Mouse (Mus musculus): ENCODE measurements around the gene Rfxank.

The Rfxank gene

DNA sequence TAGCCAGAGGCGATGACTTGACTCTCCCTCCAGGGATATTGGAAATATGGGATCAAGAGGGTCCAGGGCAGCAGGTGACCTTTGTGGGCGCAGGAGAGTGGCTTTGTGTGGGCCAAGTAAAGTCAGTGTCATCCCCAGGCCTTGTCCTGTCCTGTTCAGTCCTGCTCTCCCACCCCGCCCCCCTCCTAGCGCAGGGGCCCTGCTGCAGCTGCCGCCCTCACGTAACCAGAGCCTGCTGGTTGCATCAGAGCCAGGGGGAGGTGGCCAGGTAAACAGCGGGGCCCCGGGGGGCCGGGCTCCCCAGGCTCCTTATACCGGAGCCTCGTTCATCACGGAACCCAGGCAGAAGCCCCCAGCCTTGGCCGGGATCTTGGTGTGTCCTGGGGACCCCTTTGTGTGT, 11.2 kb upstream of the Rfxank start:
- no peak for DNase-seq (ENCODE audit: low spot score in 2 of 2)

GRCm38 (mm10) chr8:70147678-70148607, 9.0 kb upstream of the Rfxank start:
- DNase-seq (ENCODE audit: low spot score in 2 of 2): no peak

- no peak for DNase-seq (ENCODE audit: low spot score in 2 of 2)
These were observed 1.0 kb upstream of the Rfxank start for GRCm38 (mm10) chr8:70139981-70140380.

DNA sequence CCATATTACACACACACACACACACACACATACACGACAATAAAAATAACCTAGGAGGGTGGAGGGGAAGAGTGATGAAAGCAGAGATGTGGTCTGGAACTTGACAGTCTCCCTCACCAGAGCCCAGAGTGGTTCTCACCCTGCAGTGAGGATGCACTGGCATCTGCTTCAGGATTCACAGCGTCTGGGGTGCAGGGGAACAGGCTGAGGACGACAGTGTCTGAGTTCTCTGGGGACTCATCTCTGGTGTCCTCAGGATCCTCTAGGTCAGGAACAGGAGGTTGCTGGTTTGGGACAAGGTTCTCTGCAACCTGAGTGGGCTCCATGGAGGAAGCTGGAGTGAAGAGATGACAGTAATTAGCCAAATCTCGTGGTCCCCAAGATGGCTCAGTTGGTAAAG, 1.1 kb downstream of the Rfxank start:
- DNase-seq (ENCODE audit: low spot score in 2 of 2): no peak

GRCm38 (mm10) chr8:70136591-70136990, 2.4 kb downstream of the Rfxank start:
- no peak for DNase-seq (ENCODE audit: low spot score in 2 of 2)

DNA sequence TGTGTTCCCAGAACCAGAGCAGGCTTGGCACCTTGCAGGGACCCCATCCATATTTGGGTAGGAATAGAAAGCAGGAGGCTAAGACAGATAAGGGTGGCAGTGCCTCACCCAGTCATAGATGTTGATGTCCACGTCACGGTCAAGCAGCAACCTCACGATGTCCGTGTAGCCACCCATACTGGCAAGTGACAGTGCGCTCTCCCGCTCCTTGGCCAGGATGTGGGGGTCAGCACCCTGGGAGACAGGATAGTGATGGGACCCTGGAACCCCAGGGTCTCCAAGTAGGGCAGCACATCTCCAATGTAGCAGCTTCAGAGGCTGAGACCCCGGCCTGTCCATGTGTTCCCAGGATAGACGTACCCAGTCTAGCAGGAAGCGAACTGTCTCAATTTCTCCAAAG, 4.0 kb downstream of the Rfxank start:
- DNase-seq (ENCODE audit: low spot score in 2 of 2): no peak

GRCm38 (mm10) chr8:70134086-70134485, 4.9 kb downstream of the Rfxank start:
- DNase-seq (ENCODE audit: low spot score in 2 of 2): no peak

DNA sequence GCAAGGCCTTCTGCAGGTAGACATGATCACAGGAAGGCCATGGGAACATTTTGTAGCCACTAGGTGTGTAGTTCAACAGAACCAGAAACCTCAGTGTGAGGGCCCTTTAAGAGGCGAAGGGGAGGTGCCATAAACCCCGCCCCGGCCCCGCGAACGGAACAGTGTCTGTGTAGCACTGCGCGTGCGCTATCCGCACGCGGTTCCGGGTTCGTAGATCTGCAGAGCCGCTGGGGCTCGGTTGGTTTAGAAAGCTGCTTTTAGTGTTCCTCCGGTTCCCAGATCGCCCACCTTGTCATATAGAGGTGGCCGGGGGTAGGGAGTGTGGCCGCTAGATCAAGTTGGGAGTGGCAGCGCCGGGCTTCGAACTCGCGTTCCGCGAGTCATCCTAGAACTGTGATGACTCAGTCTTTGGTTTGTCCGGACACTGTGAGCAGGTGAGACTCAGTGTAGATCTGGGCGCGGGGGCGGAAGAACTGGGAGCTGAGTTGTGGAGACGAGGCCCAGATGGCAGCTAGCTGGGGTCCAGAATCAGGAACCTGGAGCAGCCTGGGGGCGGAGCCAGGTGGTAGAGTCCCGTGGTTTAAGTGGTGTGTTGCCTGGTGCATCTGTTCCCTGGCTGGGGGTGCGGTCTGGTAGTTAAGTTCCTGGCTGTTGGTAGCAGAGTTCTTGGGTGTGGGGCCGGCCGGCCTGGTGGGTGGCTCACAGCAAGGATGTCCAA, 7.6 kb downstream of the Rfxank start, which contains the start of gene Nr2c2ap:
Gene Nr2c2ap (plus strand): TSS at position 168 of the 718 bp plus-strand sequence.
- DNase-seq (ENCODE audit: low spot score in 2 of 2): peak; percentile 71 to 85

DNA sequence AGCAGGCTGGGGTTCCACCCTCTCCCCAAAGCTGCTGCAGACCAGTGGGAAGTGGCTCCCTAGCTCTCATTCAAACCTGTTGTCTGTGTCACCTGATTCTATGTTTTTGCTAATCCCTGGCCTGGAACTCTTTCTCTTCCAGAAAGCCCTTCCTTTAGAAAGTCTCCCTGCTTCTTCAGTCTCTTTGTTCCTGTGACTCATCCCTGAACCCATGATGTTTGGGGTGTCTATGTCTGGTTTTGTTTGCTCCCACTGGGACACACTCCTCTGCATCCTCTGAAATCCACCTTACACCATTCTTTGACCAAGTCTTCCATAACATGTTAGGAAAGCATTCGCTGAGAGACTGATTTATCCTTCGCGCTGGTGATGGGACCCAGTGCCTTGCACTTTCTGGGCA, 8.9 kb downstream of the Rfxank start:
- DNase-seq (ENCODE audit: low spot score in 2 of 2): no peak

DNA sequence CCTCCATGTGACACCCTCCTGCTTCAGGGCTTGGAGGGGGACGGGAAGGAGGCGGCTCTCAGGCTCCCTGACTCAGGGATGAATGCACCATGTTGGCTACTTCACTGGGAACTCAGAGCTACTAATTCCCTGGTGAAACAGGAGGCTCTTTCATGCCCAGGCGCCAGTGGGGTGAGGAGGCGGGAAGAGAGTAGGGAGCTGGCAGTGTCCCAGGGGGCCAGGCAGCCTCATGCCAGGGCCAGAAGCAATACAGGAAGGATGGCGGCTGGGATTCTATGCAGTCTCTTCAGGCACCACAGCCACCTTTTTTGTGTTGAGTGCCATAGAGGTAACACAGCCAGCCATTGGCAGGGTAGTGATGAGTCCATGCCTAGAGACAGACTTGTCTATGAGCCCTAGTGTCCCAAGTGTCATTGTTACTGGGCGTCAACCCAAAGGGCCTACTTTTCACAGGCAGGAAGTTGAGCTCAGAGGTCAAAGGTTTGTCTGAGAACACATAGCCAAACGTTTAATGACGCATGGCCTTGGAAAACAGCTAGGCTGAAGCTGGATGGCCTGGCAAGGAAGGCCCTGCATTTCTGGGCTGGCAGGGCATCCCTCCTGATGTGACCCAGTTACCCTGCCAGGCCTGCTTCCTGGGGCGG, 9.5 kb downstream of the Rfxank start:
- peak in 1 of 2 experiments; percentile 29 for DNase-seq (ENCODE audit: low spot score in 2 of 2)

GRCm38 (mm10) chr8:70128435-70128834, 10.5 kb downstream of the Rfxank start:
- peak in 1 of 2 experiments; percentile 47 for DNase-seq (ENCODE audit: low spot score in 2 of 2)

DNA sequence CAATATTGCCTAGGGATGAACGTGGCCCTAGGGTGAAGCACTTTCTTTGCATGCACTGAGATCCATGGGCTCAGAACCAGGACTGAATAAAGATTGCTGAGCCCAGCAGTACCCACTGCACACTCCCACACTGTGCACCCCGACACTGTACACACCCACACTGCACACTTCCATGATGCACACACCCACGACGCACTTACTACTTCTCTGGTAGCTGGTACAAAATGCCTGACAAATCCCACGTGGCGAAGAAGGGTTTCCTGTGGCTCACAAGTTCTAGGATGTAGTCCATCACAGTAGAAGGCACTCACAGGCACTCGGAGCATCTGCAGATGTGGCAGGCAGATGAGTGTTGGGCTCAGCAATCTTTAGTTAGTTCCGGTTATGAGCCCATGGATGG, 14.0 kb downstream of the Rfxank start:
- no peak for DNase-seq (ENCODE audit: low spot score in 2 of 2)

DNA sequence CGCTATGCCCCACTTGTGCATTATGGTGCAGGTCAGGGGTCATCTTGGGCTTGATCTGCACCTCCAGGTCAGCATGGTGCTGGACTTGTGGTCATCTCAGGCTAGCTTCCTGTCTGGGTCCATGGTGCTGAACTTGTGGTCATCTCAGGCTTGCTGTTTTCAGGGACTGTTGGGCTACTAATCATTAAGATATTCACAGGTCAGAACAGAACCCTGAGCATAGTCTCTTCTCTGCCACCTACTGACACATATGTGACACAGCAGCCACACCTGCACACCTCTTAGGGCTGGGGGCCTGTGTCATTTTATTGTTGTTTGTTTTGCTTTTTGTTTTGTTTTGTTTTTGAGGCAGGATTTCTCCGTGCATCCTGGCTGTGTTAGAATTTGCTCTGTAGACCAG, 16.1 kb downstream of the Rfxank start:
- DNase-seq (ENCODE audit: low spot score in 2 of 2): no peak

DNA sequence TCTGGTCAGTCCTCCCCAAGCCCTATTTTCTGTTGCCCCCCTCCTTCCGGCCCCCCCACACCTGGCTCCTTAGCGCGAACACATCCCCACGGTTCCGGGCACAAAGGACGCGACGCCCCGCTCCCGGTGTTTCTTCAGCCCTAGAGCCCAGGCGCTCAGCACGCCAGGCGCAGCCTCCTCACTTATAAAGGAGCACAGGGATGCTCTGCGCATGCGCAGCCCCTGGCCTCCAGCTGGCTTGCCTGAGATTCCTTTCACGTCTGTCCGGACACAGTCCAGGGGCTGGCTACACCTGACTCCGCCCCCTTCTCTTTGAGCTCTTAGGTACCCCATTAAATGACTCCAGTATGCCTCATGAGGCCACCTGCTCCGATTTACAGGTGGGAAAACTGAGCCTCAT, 18.3 kb downstream of the Rfxank start, which contains the start of gene Ncan:
Gene Ncan (minus strand): TSS at position 207 of the 400 bp plus-strand sequence.
- no peak for DNase-seq (ENCODE audit: low spot score in 2 of 2)

GRCm38 (mm10) chr8:70118726-70119700, 19.9 kb downstream of the Rfxank start:
- no peak for DNase-seq (ENCODE audit: low spot score in 2 of 2)

DNA sequence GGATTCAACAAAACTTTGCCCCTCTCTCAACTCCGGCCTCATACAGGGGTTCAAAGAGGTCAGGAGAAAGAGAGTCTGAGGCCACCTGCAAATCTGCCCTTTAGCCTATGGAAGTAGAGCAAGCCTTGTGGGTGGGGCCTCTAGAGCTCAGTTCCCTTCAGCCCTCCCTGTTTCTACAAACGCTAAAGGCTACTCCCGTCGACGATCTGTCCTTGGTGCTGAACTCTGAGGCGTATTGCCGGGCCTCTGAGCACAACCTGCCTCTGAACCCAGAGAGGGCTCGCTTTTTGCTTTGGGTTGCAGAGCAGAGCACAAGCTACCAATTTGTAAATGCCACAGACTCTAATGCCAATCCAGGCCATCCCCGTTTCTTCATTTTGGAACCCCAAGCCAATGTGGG, 21.3 kb downstream of the Rfxank start:
- no peak for DNase-seq (ENCODE audit: low spot score in 2 of 2)

DNA sequence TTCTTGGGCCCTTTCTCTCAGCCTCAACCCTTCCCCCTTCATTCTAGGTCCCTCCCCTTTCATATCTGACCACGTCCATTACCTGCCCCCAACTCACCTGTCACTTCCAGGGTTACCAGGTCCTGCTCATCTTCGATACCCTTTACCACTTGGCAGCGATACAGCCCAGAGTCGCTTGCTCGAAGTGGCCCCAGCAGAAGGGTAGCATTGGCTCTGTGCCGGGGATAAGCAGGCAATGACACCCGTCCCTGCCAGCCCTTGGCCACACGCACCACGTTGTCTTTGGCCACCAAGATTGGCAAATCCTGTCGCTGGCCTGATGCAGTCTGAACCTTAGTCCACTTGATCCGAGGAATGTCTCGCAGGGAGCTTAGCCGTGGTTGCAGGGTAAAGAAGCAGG, 24.1 kb downstream of the Rfxank start:
- DNase-seq (ENCODE audit: low spot score in 2 of 2): no peak

- no peak for DNase-seq (ENCODE audit: low spot score in 2 of 2)
These were observed 24.5 kb downstream of the Rfxank start for GRCm38 (mm10) chr8:70114488-70114887.

- DNase-seq (ENCODE audit: low spot score in 2 of 2): no peak
These were observed 26.4 kb downstream of the Rfxank start for GRCm38 (mm10) chr8:70112401-70113016.

DNA sequence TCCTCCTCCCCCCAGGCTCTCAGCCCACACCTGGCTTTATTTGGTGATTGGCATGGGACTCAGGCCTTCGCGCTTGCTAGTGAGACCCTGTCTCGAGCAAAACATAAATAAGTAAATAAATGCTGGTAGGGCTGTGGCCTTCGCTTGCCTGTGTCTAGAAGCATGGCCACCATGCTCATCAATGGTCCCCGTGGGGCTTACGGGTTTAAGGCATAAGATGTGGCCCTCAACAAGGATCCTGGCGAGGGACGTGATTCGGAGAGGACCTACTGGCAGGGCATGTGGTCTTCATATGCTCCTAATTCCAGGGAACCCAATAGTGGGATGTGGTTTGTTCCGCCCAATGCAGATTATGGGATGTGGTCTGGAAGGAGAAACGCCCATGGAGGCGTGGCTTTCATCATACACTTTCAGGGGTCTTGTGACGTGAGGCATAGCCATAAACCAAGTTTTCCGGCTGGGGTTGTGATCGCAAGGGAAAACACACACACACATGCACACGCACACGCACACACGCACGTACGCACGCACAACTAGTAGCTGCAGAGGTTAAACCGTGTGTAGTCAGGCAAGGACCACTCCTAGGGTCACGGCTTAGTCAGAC, 27.7 kb downstream of the Rfxank start:
- DNase-seq (ENCODE audit: low spot score in 2 of 2): no peak

All from urinary bladder, postnatal 36 days (tissue).